Mouse (Mus musculus) stomach, postnatal 0 days (tissue): ENCODE results near the gene Gtf2f1.

Experiments used
- CTCF ChIP-seq: IDR thresholded peaks from 2 replicates; pipeline ENCODE4 v1.5.1; 2016; ENCODE audit warnings: antibody characterized with exemption, low read depth, mild to moderate bottlenecking, moderate library complexity
- EP300 ChIP-seq: optimal IDR thresholded peaks from 2 replicates; pipeline ENCODE3; 2016; ENCODE audit warnings: antibody characterized with exemption

GRCm38 (mm10) chr17:57011236-57012141 lies at the start of gene Gtf2f1, which contains the start of gene Gm17949:
- TF ChIP-seq CTCF (peak; percentile 48), EP300 (no peak)
